Mouse (Mus musculus) intestine, postnatal 0 days (tissue): ENCODE measurements at regions not wholly inside any gene's neighbourhood (a gene's known extent, or its start where the extent isn't known, plus 50 kb on each side); places are given as distances from the start of the nearest gene placed in this dataset.

ENCODE experiments used
- ATAC-seq: fragments of 200-750 bp; cut with Nextera tagmentation; 2 replicates; pipeline ENCODE4 v1.8.0; 2017; ENCODE audit warnings: mild to moderate bottlenecking, moderate TSS enrichment, moderate library complexity
- H3K27ac ChIP-seq: fragments of 300-500 bp; sonication (generic); 2 replicates; pipeline ENCODE4 v1.5.1; 2014; ENCODE audit warnings: mild to moderate bottlenecking, low read depth, low read length, moderate library complexity
- H3K27me3 ChIP-seq: fragments of 300-500 bp; sonication (generic); replicated peaks from 2 replicates; pipeline ENCODE4 v1.6.1; 2014; ENCODE audit warnings: low read length, mixed read lengths; ENCODE audit not compliant: control insufficient read depth, insufficient read depth
- H3K36me3 ChIP-seq: fragments of 300-500 bp; sonication (generic); 2 replicates; pipeline ENCODE4 v1.6.1; 2014; ENCODE audit warnings: mild to moderate bottlenecking, moderate library complexity; ENCODE audit not compliant: control insufficient read depth, insufficient read depth
- H3K4me1 ChIP-seq: fragments of 300-500 bp; sonication (generic); replicated peaks from 2 replicates; pipeline ENCODE4 v1.6.1; 2014; ENCODE audit warnings: antibody characterized with exemption, low read length, mixed read lengths; ENCODE audit not compliant: control insufficient read depth, insufficient read depth
- H3K4me2 ChIP-seq: fragments of 300-500 bp; sonication (generic); replicated peaks from 2 replicates; pipeline ENCODE4 v1.6.1; 2014; ENCODE audit warnings: low read depth, mild to moderate bottlenecking, moderate library complexity
- H3K4me3 ChIP-seq: fragments of 300-500 bp; sonication (generic); 2 replicates; pipeline ENCODE4 v1.5.1; 2014; ENCODE audit warnings: low read depth, low read length
- H3K9ac ChIP-seq: fragments of 300-500 bp; sonication (generic); 2 replicates; pipeline ENCODE4 v1.6.1; 2014; ENCODE audit warnings: mild to moderate bottlenecking, low read depth, low read length
- H3K9me3 ChIP-seq: fragments of 300-500 bp; sonication (generic); 2 replicates; pipeline ENCODE4 v1.6.1; 2016; ENCODE audit warnings: mixed run types; ENCODE audit not compliant: control insufficient read depth
- CTCF ChIP-seq: sonication (generic); IDR thresholded peaks from 2 replicates; pipeline ENCODE4 v1.5.1; 2016; ENCODE audit warnings: low read depth, mild to moderate bottlenecking, control low read depth, antibody characterized with exemption, moderate library complexity
- WGBS: fragments of 180-500 bp; shearing (Covaris S2); extraction: QIAGEN DNeasy Blood & Tissue Kit; methylation state at CpG from one replicate; pipeline ENCODE4 v1.1.7; 2014; 5-methylcytosine and 5-hydroxymethylcytosine counted together

DNA sequence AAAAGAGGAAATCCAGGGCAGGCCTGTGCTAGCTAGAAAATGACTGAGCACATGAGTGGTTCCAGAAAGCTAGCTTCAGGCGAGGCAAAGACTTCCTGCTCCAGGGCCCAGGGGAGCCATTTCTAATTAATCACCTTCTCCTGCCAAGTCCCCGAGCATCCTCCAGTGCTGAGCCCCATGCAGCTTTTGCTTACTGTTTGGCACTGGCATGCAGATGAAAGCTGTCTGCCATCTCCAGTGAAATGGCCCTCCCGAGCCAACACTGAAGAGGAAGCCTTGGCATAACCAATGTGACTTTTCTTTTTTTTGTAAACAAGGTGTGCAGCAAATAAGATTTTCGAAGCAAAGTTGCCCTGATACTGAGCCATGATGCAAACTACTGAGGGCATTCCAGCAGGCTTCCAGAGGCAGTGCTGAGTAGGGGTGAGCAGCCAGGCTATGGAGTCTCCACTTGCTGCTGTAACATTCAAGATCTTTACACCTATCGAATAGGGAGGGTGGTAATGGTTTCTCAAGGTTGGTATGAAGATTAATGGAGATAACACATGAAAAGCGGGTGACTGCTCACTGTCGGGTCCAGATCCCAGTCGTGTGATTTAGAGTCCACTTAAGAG is 125.4 kb upstream of the Immp2l start:
- TF ChIP-seq CTCF, result no peak
- WGBS, result 74% methylated on average over 8 of the region's 8 CpGs

DNA sequence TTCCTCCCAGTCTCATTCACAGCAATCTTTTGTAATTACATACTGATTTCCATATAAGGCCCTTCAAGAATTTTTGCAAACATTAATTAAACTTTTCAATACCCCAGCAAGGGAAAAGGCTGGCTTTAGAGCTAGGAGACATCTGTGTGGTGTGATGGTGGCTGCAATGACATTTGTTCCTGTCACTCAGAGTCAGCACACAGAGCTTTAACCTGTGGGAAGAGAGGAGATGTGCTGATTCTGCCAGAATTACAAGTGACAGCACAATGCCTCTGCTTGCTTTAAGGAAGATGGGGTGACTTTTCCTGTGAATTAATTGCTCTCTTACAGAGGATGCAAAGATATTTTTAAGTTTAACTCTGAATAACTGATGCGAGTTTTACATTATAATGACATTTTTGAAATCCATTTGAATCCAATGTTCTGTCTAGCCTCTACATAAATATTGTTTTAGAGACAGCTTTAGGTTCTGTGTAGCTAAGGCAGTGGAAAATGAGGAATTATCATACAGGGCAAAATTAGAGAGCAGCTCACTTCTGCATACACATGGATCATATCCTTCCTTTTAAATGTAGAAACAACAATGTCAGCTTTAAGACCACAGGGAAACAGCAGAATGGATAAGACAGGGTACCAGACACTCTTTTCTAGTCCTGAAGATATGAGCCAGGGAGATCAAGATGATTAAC is 118.1 kb upstream of the Immp2l start:
- H3K36me3 ChIP-seq, result no peaks in the 10 kb centered on the region
- WGBS, result 85% methylated on average over 1 of the region's 1 CpGs
- H3K4me3 ChIP-seq, result no peak overlapping the region
- no peak overlapping the region for H3K27ac ChIP-seq
- peaks cover 2% of the 10 kb centered on the region; the same call in 1 of the 2 replicates for H3K4me1 ChIP-seq
- H3K9me3 ChIP-seq, result no peaks in the 10 kb centered on the region
- TF ChIP-seq CTCF, result no peak
- H3K4me2 ChIP-seq, result no peak overlapping the region
- ATAC-seq, result no peak
- no peaks in the 10 kb centered on the region for H3K27me3 ChIP-seq
- no peak overlapping the region for H3K9ac ChIP-seq

More for the DNA sequence above, 125.4 kb upstream of the Immp2l start:
- no peak overlapping the region for H3K27ac ChIP-seq
- no peaks in the 10 kb centered on the region for H3K27me3 ChIP-seq
- ATAC-seq, result no peak
- H3K9me3 ChIP-seq, result no peaks in the 10 kb centered on the region
- H3K4me3 ChIP-seq, result no peak overlapping the region
- H3K4me1 ChIP-seq, result no peaks in the 10 kb centered on the region
- H3K9ac ChIP-seq, result no peak overlapping the region
- H3K4me2 ChIP-seq, result no peak overlapping the region
- H3K36me3 ChIP-seq, result no peaks in the 10 kb centered on the region

DNA sequence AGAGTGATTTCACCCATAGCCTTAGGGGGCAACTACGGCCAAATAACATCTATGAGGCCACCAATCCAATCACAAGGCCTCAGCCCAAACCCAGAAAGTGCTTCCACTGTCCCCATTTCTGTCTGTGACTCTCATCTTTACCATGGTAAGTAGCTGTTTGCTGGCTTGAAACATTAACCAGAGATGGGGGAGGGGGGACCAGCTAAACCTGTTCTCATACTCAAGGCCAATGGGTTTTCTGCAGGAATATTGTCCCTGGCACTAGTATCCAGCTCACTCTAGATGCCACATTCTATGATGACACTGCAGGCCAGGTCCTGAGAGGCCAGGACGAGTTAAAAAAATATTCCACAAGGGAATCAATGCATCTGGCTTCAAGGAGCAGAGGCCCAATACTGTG is 117.1 kb upstream of the Immp2l start:
- no peaks in the 10 kb centered on the region for H3K9me3 ChIP-seq
- no peaks in the 10 kb centered on the region for H3K27me3 ChIP-seq
- H3K4me2 ChIP-seq, result no peak overlapping the region
- H3K4me1 ChIP-seq, result peaks cover 2% of the 10 kb centered on the region; the same call in 1 of the 2 replicates
- H3K36me3 ChIP-seq, result no peaks in the 10 kb centered on the region
- no peak overlapping the region for H3K27ac ChIP-seq
- no peak overlapping the region for H3K4me3 ChIP-seq
- no peak for TF ChIP-seq CTCF
- peak; percentile 59; the same call in 1 of the 2 replicates for ATAC-seq
- H3K9ac ChIP-seq, result no peak overlapping the region
- 69% methylated on average over 2 of the region's 2 CpGs for WGBS

DNA sequence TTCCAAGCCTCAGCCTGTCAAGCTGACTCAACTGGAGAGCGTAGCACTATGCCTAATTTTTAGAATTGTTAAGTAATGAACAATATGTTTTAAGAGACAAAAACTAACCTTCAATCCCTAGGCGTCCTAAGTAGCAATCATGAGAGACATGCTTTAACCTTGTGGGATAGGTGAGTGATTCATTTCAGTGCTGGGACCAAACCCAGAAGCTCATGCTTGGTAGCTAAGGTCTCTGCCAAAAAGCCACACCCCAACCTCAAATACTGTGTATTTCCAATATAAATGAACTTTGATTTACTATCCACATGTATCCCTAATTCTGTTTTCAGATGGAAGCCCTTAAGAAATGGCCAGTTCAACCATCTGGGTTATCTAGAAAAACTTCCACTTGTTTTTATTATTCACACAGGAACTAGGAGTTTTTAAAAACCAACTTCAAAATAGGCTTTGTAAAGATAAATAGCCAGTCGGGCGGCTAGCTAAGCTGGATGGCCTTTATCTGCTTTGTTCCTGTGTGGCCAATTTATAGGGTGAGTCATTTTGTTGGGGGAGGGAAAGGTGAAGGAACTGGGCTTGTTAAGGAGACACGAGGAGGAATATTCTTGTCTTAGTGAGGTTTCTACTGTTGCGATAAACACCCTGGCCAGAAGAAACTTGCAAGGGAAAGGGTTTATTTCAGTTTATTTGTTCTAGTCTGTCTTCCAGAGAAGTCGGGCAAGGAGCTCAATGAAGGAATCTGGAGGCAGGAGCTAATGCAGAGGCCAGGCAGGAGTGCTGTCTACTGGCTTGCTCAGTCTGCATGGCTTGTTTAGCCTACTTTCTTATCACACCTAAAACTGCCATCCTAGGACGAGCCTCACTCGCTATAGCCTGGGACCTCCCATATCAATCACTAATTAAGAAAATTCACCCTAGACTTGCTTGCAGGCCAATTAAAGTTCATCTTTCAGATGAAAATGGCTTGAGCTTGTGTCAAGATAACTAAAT is 114.8 kb upstream of the Immp2l start:
- peak; percentile 72 for ATAC-seq
- no peak for TF ChIP-seq CTCF
- Histone ChIP-seq H3K9me3 (no peaks in the 10 kb centered on the region), H3K4me3 (no peak overlapping the region), H3K27ac (no peak overlapping the region), H3K4me1 (peaks cover 2% of the 10 kb centered on the region; the same call in 1 of the 2 replicates), H3K9ac (no peak overlapping the region), H3K27me3 (no peaks in the 10 kb centered on the region), H3K36me3 (no peaks in the 10 kb centered on the region), H3K4me2 (no peak overlapping the region; the same call in 1 of the 2 replicates)
- WGBS, result 32% methylated on average over 9 of the region's 9 CpGs

DNA sequence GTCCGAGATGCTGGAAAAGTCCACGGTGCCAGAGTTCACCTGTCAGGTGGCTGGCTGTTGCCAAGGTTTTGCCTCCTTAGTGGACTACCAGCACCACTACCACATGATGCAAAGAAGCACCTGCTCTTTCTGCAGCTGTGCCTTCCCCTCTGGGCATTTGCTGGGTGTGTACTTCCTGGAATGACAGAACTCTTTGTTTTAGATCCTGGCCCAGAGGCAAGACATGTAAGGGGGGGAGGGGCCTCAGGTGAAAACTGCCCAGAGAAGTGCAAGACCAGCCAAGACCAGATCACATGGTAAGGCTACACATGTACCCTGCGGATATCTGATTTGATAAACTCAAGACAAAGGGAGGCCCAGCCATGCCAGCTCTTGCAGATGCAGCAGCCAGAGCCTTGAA is 106.4 kb upstream of the Immp2l start:
- no peaks in the 10 kb centered on the region for H3K36me3 ChIP-seq
- no peaks in the 10 kb centered on the region for H3K4me1 ChIP-seq
- H3K27me3 ChIP-seq, result no peaks in the 10 kb centered on the region
- H3K4me3 ChIP-seq, result no peak overlapping the region
- no peak overlapping the region for H3K9ac ChIP-seq
- no peak overlapping the region for H3K4me2 ChIP-seq
- H3K27ac ChIP-seq, result no peak overlapping the region
- no peak for TF ChIP-seq CTCF
- ATAC-seq, result peak; percentile 92
- no peaks in the 10 kb centered on the region for H3K9me3 ChIP-seq
- WGBS, result 30% methylated on average over 3 of the region's 3 CpGs

DNA sequence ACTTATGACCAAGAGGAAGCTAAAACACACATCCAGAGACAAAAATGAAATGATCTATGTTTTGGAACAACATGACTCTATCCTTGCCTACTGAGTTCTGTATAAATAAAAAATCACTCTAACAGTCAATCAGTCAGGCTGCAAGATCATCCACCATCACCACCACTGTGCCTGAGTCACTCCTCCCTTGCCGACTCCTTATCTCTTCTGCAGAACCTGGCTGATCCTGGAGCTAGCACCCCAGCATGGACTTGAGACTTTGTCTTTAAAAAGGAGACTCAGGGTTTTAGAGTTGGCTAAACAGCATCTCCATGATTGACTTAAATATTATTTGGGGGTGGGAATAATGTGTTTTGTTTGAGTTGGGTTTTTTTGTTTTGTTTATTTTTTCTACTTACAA is 101.9 kb upstream of the Immp2l start:
- Histone ChIP-seq H3K9ac (no peak overlapping the region), H3K27me3 (no peaks in the 10 kb centered on the region), H3K4me1 (no peaks in the 10 kb centered on the region), H3K4me3 (no peak overlapping the region), H3K36me3 (no peaks in the 10 kb centered on the region), H3K4me2 (no peak overlapping the region), H3K9me3 (no peaks in the 10 kb centered on the region), H3K27ac (no peak overlapping the region)
- ATAC-seq, result no peak
- 45% methylated on average over 1 of the region's 1 CpGs for WGBS
- no peak for TF ChIP-seq CTCF
